Mouse (Mus musculus) T-helper 2 cell (primary cell): Measurements from ENCODE around the gene Gtf3c1.

Experiments
- in situ Hi-C: fragments of 300-600 bp; cut with MboI, MseI; formaldehyde crosslinking; loops from one replicate; pipeline ENCODE4 v1.15.1; 2025; ENCODE audit warnings: high pct_unique_total_duplicates

Gtf3c1 gene

GRCm38 (mm10) chr7:125620077-125620476 lies 87.5 kb downstream of the Gtf3c1 start:
- in situ Hi-C loops, result no loop called here

GRCm38 (mm10) chr7:125618016-125618415 lies 89.6 kb downstream of the Gtf3c1 start:
- in situ Hi-C loops, result no loop called here

GRCm38 (mm10) chr7:125615453-125615852 lies 92.1 kb downstream of the Gtf3c1 start:
- in situ Hi-C loops, result no loop called here

- in situ Hi-C loops, result no loop called here
Measured at GRCm38 (mm10) chr7:125613579-125613978, 94.0 kb downstream of the Gtf3c1 start.

- in situ Hi-C loops, result no loop called here
Measured at GRCm38 (mm10) chr7:125608183-125608688, 99.3 kb downstream of the Gtf3c1 start.

GRCm38 (mm10) chr7:125607384-125608182 lies 100.0 kb downstream of the Gtf3c1 start:
- in situ Hi-C loops, result no loop called here

GRCm38 (mm10) chr7:125606265-125607164 lies 101.1 kb downstream of the Gtf3c1 start:
- in situ Hi-C loops, result no loop called here

- in situ Hi-C loops, result no loop called here
Measured at GRCm38 (mm10) chr7:125605725-125606139, 101.8 kb downstream of the Gtf3c1 start.

- in situ Hi-C loops, result no loop called here
Measured at GRCm38 (mm10) chr7:125604362-125605319, 102.9 kb downstream of the Gtf3c1 start.

- in situ Hi-C loops, result no loop called here
Measured at GRCm38 (mm10) chr7:125603185-125603631, 104.4 kb downstream of the Gtf3c1 start, which contains the start of gene Il21r. TSS of gene Il21r (plus strand) at chr7:125603429.

- in situ Hi-C loops, result no loop called here
Measured at GRCm38 (mm10) chr7:125601821-125602448, 105.6 kb downstream of the Gtf3c1 start.

- in situ Hi-C loops, result no loop called here
Measured at GRCm38 (mm10) chr7:125601280-125601670, 106.3 kb downstream of the Gtf3c1 start.

GRCm38 (mm10) chr7:125600612-125601279 lies 106.8 kb downstream of the Gtf3c1 start:
- in situ Hi-C loops, result no loop called here

- in situ Hi-C loops, result no loop called here
Measured at GRCm38 (mm10) chr7:125600136-125600535, 107.4 kb downstream of the Gtf3c1 start.

GRCm38 (mm10) chr7:125599373-125599973 lies 108.1 kb downstream of the Gtf3c1 start:
- in situ Hi-C loops, result no loop called here

- in situ Hi-C loops, result no loop called here
Measured at GRCm38 (mm10) chr7:125597516-125598347, 109.8 kb downstream of the Gtf3c1 start.

- in situ Hi-C loops, result no loop called here
Measured at GRCm38 (mm10) chr7:125597083-125597482, 110.5 kb downstream of the Gtf3c1 start.

GRCm38 (mm10) chr7:125596406-125596805 lies 111.2 kb downstream of the Gtf3c1 start:
- in situ Hi-C loops, result no loop called here

GRCm38 (mm10) chr7:125593831-125594230 lies 113.7 kb downstream of the Gtf3c1 start:
- in situ Hi-C loops, result no loop called here
